In the genomic region with DNA sequence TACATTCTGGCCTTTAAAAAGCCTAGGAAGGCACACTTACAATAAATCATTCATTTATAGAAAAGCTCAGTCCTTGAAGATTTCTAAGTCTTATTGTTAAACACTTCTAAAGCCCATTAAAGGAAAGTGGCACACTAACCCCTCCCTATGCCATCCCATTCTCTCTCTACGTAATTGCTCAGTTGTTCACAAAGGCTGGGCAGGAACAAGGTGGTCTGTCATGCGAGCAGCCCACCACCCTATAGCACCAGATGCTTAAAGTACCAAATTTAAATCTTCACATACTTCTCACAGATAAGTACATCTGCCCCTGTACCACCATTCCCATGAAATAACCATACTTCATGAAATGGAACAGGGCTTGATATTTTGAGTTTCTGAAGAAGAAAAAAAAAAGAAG, we compare ENCODE assay signal across 20 mouse cellular contexts.
A peak's percentile ranks its signal among the peaks of the same experiment; 100 is the strongest.
DNase-seq lines count a peak whose midpoint lies in the region; ATAC-seq and TF ChIP-seq lines count a peak whose summit lies in the region.
"Had no signal": no experiment of that assay in that cellular context is flagged by ENCODE, and none has a peak within 500 bp of the region (broad histone marks: within the 10 kb centered on the region; RNA-seq: fewer than 3 reads in every experiment).

No protein-coding gene starts in this region.

- ATAC-seq in neural tube, embryonic 12.5 days (ENCODE audit: low FRiP score, low read depth), result peak; percentile 81
- ATAC-seq: activated CD4-positive, CD25-positive, alpha-beta regulatory T cell, adult 4 months; CD4-positive, CD25-positive, alpha-beta regulatory T cell, adult 4 months; forebrain, embryonic 13.5 days; forebrain, embryonic 15.5 days; Patski had no signal

- WGBS in heart, adult 2 months, result 91% methylated on average over 2 of the region's 2 CpGs
- WGBS in neural tube, embryonic 12.5 days, result 20% methylated on average over 2 of the region's 2 CpGs

- H3K9ac ChIP-seq in heart, adult 2 months (ENCODE audit: low read depth, low read length), result no peak overlapping the region
- no peak overlapping the region for H3K9ac ChIP-seq in neural tube, embryonic 12.5 days
- H3K9ac ChIP-seq: embryonic facial prominence, embryonic 12.5 days; forebrain, embryonic 13.5 days; forebrain, embryonic 15.5 days had no signal

- H3K4me1 ChIP-seq in heart, adult 2 months (ENCODE audit: control insufficient read depth, insufficient read depth, low read length), result no peaks in the 10 kb centered on the region; the same call in 1 of the 2 replicates
- no peaks in the 10 kb centered on the region; the same call in 1 of the 2 replicates for H3K4me1 ChIP-seq in neural tube, embryonic 12.5 days
- H3K4me1 ChIP-seq: embryonic facial prominence, embryonic 12.5 days; forebrain, embryonic 13.5 days; forebrain, embryonic 15.5 days had no signal

- H3K79me2 ChIP-seq in heart, adult 2 months (replicated peaks; ENCODE audit: control insufficient read depth, insufficient read depth, low read length), result no peaks in the 10 kb centered on the region

- no peak overlapping the region for H3K4me3 ChIP-seq in heart, adult 2 months
- no peak overlapping the region for H3K4me3 ChIP-seq in left cerebral cortex, adult 2 months
- no peak overlapping the region for H3K4me3 ChIP-seq in neural tube, embryonic 12.5 days
- H3K4me3 ChIP-seq: embryonic facial prominence, embryonic 10.5 days; embryonic facial prominence, embryonic 12.5 days; forebrain, embryonic 13.5 days; forebrain, embryonic 15.5 days had no signal

- DNase-seq in heart, adult 2 months, result no peak
- DNase-seq in heart, postnatal 4 days, result no peak
- no peak for DNase-seq in left cerebral cortex, adult 2 months (ENCODE audit: extremely low spot score in 1 of 2, low spot score in 2 of 2)
- no peak for DNase-seq in left cerebral cortex, adult 8-10 months (ENCODE audit: low spot score in 2 of 2)
- DNase-seq in neural tube, embryonic 10.5 days (ENCODE audit: extremely low spot score, low spot score), result no peak
- DNase-seq: B cell, adult 2 months; cerebellum, adult 11-12 months; cerebellum, adult 2 months; cerebellum, adult 9-10 months; cerebellum, postnatal 25 days had no signal

- no peak for TF ChIP-seq EP300 in heart, adult 2 months (IDR thresholded peaks at IDR 0.05; ENCODE audit: insufficient read depth, low read depth, low read length)

- intact Hi-C loops in heart, adult 2 months (cut with DNase I), result no loop called here
- intact Hi-C loops in left cerebral cortex, adult 2 months (cut with DNase I), result loop anchor here (1.0 to 10.0 kb wide), 6 partner anchors 49 to 706 kb away; no protein-coding TSS in a partner anchor

- no peaks in the 10 kb centered on the region for H3K9me3 ChIP-seq in neural tube, embryonic 12.5 days
- H3K9me3 ChIP-seq: embryonic facial prominence, embryonic 10.5 days; embryonic facial prominence, embryonic 12.5 days; forebrain, embryonic 13.5 days; forebrain, embryonic 15.5 days; G1E had no signal

- no peak for TF ChIP-seq POLR2A in heart, adult 2 months (IDR thresholded peaks at IDR 0.05; ENCODE audit: insufficient read depth, low read depth, low read length)

- peak overlapping the region; percentile 38; the same call in 1 of the 2 replicates for H3K27ac ChIP-seq in heart, adult 2 months
- H3K27ac ChIP-seq in left cerebral cortex, adult 2 months, result peak overlapping the region; percentile 84
- no peak overlapping the region for H3K27ac ChIP-seq in neural tube, embryonic 12.5 days
- H3K27ac ChIP-seq: embryonic facial prominence, embryonic 10.5 days; embryonic facial prominence, embryonic 12.5 days; forebrain, embryonic 13.5 days; forebrain, embryonic 15.5 days had no signal

- no peaks in the 10 kb centered on the region for H3K27me3 ChIP-seq in heart, adult 2 months (ENCODE audit: control insufficient read depth, insufficient read depth, low read length)
- no peaks in the 10 kb centered on the region for H3K27me3 ChIP-seq in neural tube, embryonic 12.5 days (replicated peaks)
- H3K27me3 ChIP-seq: CH12.LX; embryonic facial prominence, embryonic 12.5 days; forebrain, embryonic 13.5 days; forebrain, embryonic 15.5 days had no signal

- H3K4me2 ChIP-seq in neural tube, embryonic 12.5 days (replicated peaks), result no peak overlapping the region
- H3K4me2 ChIP-seq: embryonic facial prominence, embryonic 12.5 days; forebrain, embryonic 13.5 days; forebrain, embryonic 15.5 days had no signal

- H3K36me3 ChIP-seq in heart, adult 2 months (ENCODE audit: control insufficient read depth, insufficient read depth, low read length), result no peaks in the 10 kb centered on the region
- H3K36me3 ChIP-seq in neural tube, embryonic 12.5 days, result no peaks in the 10 kb centered on the region
- H3K36me3 ChIP-seq: embryonic facial prominence, embryonic 10.5 days; embryonic facial prominence, embryonic 12.5 days; forebrain, embryonic 15.5 days; G1E had no signal

- TF ChIP-seq CTCF in heart, adult 2 months (IDR thresholded peaks at IDR 0.05), result no peak
- no peak for TF ChIP-seq CTCF in left cerebral cortex, adult 2 months (IDR thresholded peaks at IDR 0.05)
